Mouse (Mus musculus) lung, adult 2 months (tissue): Measurements from ENCODE around the gene Hist1h2bp.

Source experiments
- CTCF ChIP-seq: fragments of 200-500 bp; IDR thresholded peaks from 2 replicates; pipeline ENCODE4 v1.5.1; 2011; ENCODE audit warnings: mild to moderate bottlenecking, low read length, control low read depth; ENCODE audit not compliant: insufficient read depth
- POLR2A ChIP-seq: fragments of 200-500 bp; IDR thresholded peaks from 2 replicates; pipeline ENCODE4 v1.6.1; 2011; ENCODE audit warnings: low read depth, mild to moderate bottlenecking, control low read depth, low read length, borderline replicate concordance; ENCODE audit errors: extremely low read depth

GRCm38 (mm10) chr13:21749387-21750158 lies 37.7 kb upstream of the Hist1h2bp start:
- TF ChIP-seq CTCF (no peak), POLR2A (no peak)
